Mouse (Mus musculus) layer of hippocampus, adult 18-20 months (tissue): ENCODE results near the gene Wwp2. TPM values are rescaled to one million over a fixed set of nuclear protein-coding genes. Genes with fewer than 3 reads are reported as not detected.

ENCODE experiments used
- DNase-seq, 2 experiments: peaks; one replicate each; pipeline ENCODE4 v3.0.0; 2022; ENCODE audit warnings: low spot score in 2 of 2
- total RNA-seq, 2 experiments: library from RNA; stranded (reverse); gene quantifications; 2 replicates each; pipeline ENCODE4 v1.2.3; 2021

Wwp2 gene
- total RNA-seq, 2 experiments from 2014 or later = 34.2 to 35.5 TPM

- no peak for DNase-seq
Observed at GRCm38 (mm10) chr8:107546817-107547216, 110.7 kb downstream of the Wwp2 start.

GRCm38 (mm10) chr8:107552234-107552633 lies 116.1 kb downstream of the Wwp2 start:
- DNase-seq = no peak

GRCm38 (mm10) chr8:107555231-107555630 lies 119.1 kb downstream of the Wwp2 start:
- DNase-seq = no peak

- no peak for DNase-seq
Observed at GRCm38 (mm10) chr8:107556511-107556936, 120.4 kb downstream of the Wwp2 start.

GRCm38 (mm10) chr8:107560820-107561536 lies 124.8 kb downstream of the Wwp2 start:
- DNase-seq = no peak

GRCm38 (mm10) chr8:107562164-107562563 lies 126.0 kb downstream of the Wwp2 start:
- DNase-seq = no peak

GRCm38 (mm10) chr8:107571046-107571445 lies 134.9 kb downstream of the Wwp2 start:
- no peak for DNase-seq

GRCm38 (mm10) chr8:107571486-107572135 lies 135.4 kb downstream of the Wwp2 start:
- DNase-seq = no peak

GRCm38 (mm10) chr8:107572497-107572896 lies 136.3 kb downstream of the Wwp2 start:
- DNase-seq = peak in 1 of 2 experiments; percentile 66

GRCm38 (mm10) chr8:107574771-107575170 lies 138.6 kb downstream of the Wwp2 start:
- no peak for DNase-seq

GRCm38 (mm10) chr8:107576702-107577101 lies 140.5 kb downstream of the Wwp2 start:
- peak; percentile 74 to 94 for DNase-seq

GRCm38 (mm10) chr8:107577640-107578039 lies 141.5 kb downstream of the Wwp2 start:
- no peak for DNase-seq

GRCm38 (mm10) chr8:107578132-107578531 lies 142.0 kb downstream of the Wwp2 start:
- no peak for DNase-seq

GRCm38 (mm10) chr8:107578541-107578940 lies 142.4 kb downstream of the Wwp2 start:
- peak in 1 of 2 experiments; percentile 42 for DNase-seq

GRCm38 (mm10) chr8:107580879-107581278 lies 144.7 kb downstream of the Wwp2 start:
- no peak for DNase-seq

GRCm38 (mm10) chr8:107581536-107581935 lies 145.4 kb downstream of the Wwp2 start:
- DNase-seq = no peak

- no peak for DNase-seq
Observed at GRCm38 (mm10) chr8:107582136-107582535, 146.0 kb downstream of the Wwp2 start.

GRCm38 (mm10) chr8:107587429-107587994 lies 151.3 kb downstream of the Wwp2 start:
- DNase-seq = peak in 1 of 2 experiments; percentile 15

- peak; percentile 93 to 95 for DNase-seq
Observed at GRCm38 (mm10) chr8:107587995-107588780, 152.0 kb downstream of the Wwp2 start, which contains the start of gene Psmd7. TSS of gene Psmd7 (minus strand) at chr8:107588464.

GRCm38 (mm10) chr8:107593967-107594729 lies 158.0 kb downstream of the Wwp2 start:
- DNase-seq = no peak

- no peak for DNase-seq
Observed at GRCm38 (mm10) chr8:107594817-107595216, 158.7 kb downstream of the Wwp2 start.
